Mouse (Mus musculus) kidney, adult 2 months (tissue): ENCODE data around the gene Hfe.

Experiments used
- CTCF ChIP-seq: fragments of 200-500 bp; conservative IDR thresholded peaks from 2 replicates; pipeline ENCODE4 v1.5.1; 2011; ENCODE audit warnings: low read depth, mild to moderate bottlenecking, control low read depth, low read length, moderate library complexity, mixed read lengths; ENCODE audit not compliant: insufficient read depth, insufficient read length
- POLR2A ChIP-seq: fragments of 200-500 bp; IDR thresholded peaks from one replicate; pipeline ENCODE4 v1.6.1; 2011; ENCODE audit warnings: low read depth, low read length, control low read depth

DNA sequence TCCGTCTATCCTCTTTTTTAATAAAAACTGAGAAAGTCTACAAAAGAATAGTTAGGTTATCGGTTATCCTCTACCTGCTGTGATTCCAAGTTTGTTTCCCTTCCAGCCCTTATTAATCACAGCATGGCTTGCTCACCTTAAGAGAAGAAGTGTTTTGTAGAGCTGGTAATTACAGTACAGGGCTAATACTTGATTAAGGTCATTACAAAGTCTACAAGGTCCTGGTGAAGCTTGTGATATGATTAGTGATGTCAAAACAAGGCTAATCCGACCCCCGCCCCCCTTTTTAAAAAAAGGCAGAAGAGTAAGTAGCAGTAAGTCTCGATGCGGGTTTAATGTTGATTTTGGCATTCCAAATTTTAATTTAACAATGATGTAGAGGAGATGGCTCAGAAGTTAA is 11.7 kb downstream of the Hfe start:
- TF ChIP-seq CTCF (no peak), POLR2A (no peak)
